Mouse (Mus musculus) C2C12 (cell line): ENCODE measurements around the gene Fam71f1. TPM values are rescaled to one million over a fixed set of nuclear protein-coding genes. Genes with fewer than 3 reads are reported as not detected.

Experiments used
- H3K27me3 ChIP-seq: one replicate; pipeline ENCODE4 v1.6.1; 2011; ENCODE audit not compliant: control insufficient read depth, insufficient read depth, insufficient read length
- H3K36me3 ChIP-seq: one replicate; pipeline ENCODE4 v1.6.1; 2011; ENCODE audit not compliant: control insufficient read depth, insufficient read depth
- H3K4me3 ChIP-seq: one replicate; pipeline ENCODE4 v1.5.1; 2011; ENCODE audit warnings: mild to moderate bottlenecking, control low read depth; ENCODE audit not compliant: poor library complexity, insufficient read depth, severe bottlenecking
- H3K79me2 ChIP-seq: one replicate; pipeline ENCODE4 v1.6.1; 2011; ENCODE audit not compliant: control insufficient read depth, insufficient read depth
- H3K79me3 ChIP-seq: one replicate; pipeline ENCODE4 v1.6.1; 2011; ENCODE audit warnings: low read depth, control low read depth
- H3ac ChIP-seq: one replicate; pipeline ENCODE3; 2011; ENCODE audit warnings: low read depth; ENCODE audit not compliant: control insufficient read depth, insufficient read length
- CEBPB ChIP-seq: IDR thresholded peaks from one replicate; pipeline ENCODE4 v1.6.1; 2011; ENCODE audit warnings: low read depth, mild to moderate bottlenecking, control low read depth, moderate library complexity
- CTCF ChIP-seq: IDR thresholded peaks from one replicate; pipeline ENCODE4 v1.5.1; 2011; ENCODE audit not compliant: control insufficient read depth, insufficient read depth, insufficient read length
- FOSL1 ChIP-seq: IDR thresholded peaks from one replicate; pipeline ENCODE4 v1.8.0; 2011; ENCODE audit warnings: mild to moderate bottlenecking, low read length; ENCODE audit not compliant: poor library complexity, insufficient read depth, severe bottlenecking
- MAX ChIP-seq: IDR thresholded peaks from one replicate; pipeline ENCODE4 v1.6.1; 2011; ENCODE audit warnings: mild to moderate bottlenecking, control low read depth
- MYOD1 ChIP-seq: IDR thresholded peaks from one replicate; pipeline ENCODE4 v1.6.1; 2011; ENCODE audit warnings: low read depth; ENCODE audit not compliant: control insufficient read depth, insufficient read length
- MYOG ChIP-seq: IDR thresholded peaks from one replicate; pipeline ENCODE4 v1.6.1; 2011; ENCODE audit not compliant: control insufficient read depth, insufficient read length; ENCODE audit errors: extremely low read depth
- USF1 ChIP-seq: IDR thresholded peaks from one replicate; pipeline ENCODE4 v1.6.1; 2011; ENCODE audit warnings: low read depth, mild to moderate bottlenecking, control low read depth, moderate library complexity
- polyA plus RNA-seq: library from polyadenylated mRNA; unstranded; fragments of >200 nt; fragmentation: generic; extraction: Trizol; gene quantifications from one replicate; pipeline ENCODE4 v1.2.1, GENCODE M21; 2012; ENCODE audit warnings: missing spikeins

Fam71f1 gene
- polyA plus RNA-seq, 1 experiment, result 0.22 TPM

DNA sequence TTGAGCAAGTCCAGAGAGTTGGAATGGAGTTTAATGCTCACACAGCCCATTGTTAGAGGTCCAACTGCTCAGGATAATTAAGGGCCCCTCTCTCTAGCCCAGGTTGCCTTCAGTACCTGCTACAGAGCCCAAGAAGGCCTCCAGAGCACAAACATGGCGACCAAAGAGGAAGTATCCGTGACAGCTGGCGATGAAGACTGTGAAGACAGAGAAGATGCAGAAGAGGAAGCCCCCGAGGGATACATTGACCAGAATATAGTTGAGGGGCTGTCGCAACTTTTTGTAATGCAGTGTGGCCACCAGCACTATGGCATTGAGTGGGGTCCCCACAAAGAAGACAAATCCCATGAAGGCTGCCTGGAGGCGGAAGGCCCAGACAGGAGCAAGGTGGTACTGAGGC lies 61.0 kb downstream of the Fam71f1 start:
- no peaks in the 10 kb centered on the region for H3K27me3 ChIP-seq
- H3K79me2 ChIP-seq, result no peaks in the 10 kb centered on the region
- H3K79me3 ChIP-seq, result no peaks in the 10 kb centered on the region
- H3K36me3 ChIP-seq, result peaks cover 33% of the 10 kb centered on the region
- no peak overlapping the region for H3ac ChIP-seq
- TF ChIP-seq MYOG (no peak), FOSL1 (no peak), CTCF (no peak), MYOD1 (no peak), CEBPB (no peak), USF1 (no peak), MAX (no peak)
- no peak overlapping the region for H3K4me3 ChIP-seq

- H3K27me3 ChIP-seq, result no peaks in the 10 kb centered on the region
- TF ChIP-seq MYOD1, result no peak
- TF ChIP-seq FOSL1, result no peak
- no peak for TF ChIP-seq MYOG
- TF ChIP-seq USF1, result no peak
- no peak for TF ChIP-seq CEBPB
- TF ChIP-seq CTCF, result no peak
- TF ChIP-seq MAX, result no peak
- H3K36me3 ChIP-seq, result peaks cover 9% of the 10 kb centered on the region
- H3K79me2 ChIP-seq, result no peaks in the 10 kb centered on the region
- no peaks in the 10 kb centered on the region for H3K79me3 ChIP-seq
- no peak overlapping the region for H3K4me3 ChIP-seq
- no peak overlapping the region for H3ac ChIP-seq
These were observed 63.5 kb downstream of the Fam71f1 start for GRCm38 (mm10) chr6:29382442-29382841.

Other genes with a start within 250 kb of the Fam71f1 start
- 18.2 TPM for gene Rbm28, start 154.1 kb upstream of the Fam71f1 start, polyA plus RNA-seq
- 0.09 TPM for gene Prrt4, start 139.6 kb upstream of the Fam71f1 start, polyA plus RNA-seq
- 65.9 TPM for gene Impdh1, start 102.8 kb upstream of the Fam71f1 start, polyA plus RNA-seq
- gene Hilpda, start 46.7 kb upstream of the Fam71f1 start, polyA plus RNA-seq, result 33.9 TPM
- 0.19 TPM for gene Fam71f2, start 39.5 kb upstream of the Fam71f1 start, polyA plus RNA-seq
- 169 TPM for gene Calu, start 28.9 kb downstream of the Fam71f1 start, polyA plus RNA-seq
- gene Opn1sw, start 69.3 kb downstream of the Fam71f1 start, polyA plus RNA-seq, result 0.06 TPM
- gene Ccdc136, start 77.2 kb downstream of the Fam71f1 start, polyA plus RNA-seq, result 8.1 TPM
- gene Flnc, start 114.1 kb downstream of the Fam71f1 start, polyA plus RNA-seq, result 51.0 TPM
- gene Atp6v1f, start 148.6 kb downstream of the Fam71f1 start, polyA plus RNA-seq, result 210 TPM
- gene Atp6v1fnb, start 152.3 kb downstream of the Fam71f1 start, polyA plus RNA-seq, result not detected
- gene Kcp, start 188.8 kb downstream of the Fam71f1 start, polyA plus RNA-seq, result 0.18 TPM
- 7.6 TPM for gene Irf5, start 207.5 kb downstream of the Fam71f1 start, polyA plus RNA-seq